Mouse (Mus musculus) E14TG2a.4 (cell line): ENCODE measurements around the gene Fbxl2.
"Not testable (repeated sequence)": the region's sequence is repeated elsewhere in the genome, so short reads cannot be mapped to it uniquely, and the experiment has no call there.

Source experiments
- H3K27me3 ChIP-seq: 2 replicates; pipeline ENCODE4 v1.6.1; 2014; ENCODE audit warnings: low read length, control low read depth; ENCODE audit not compliant: insufficient read depth
- H3K36me3 ChIP-seq: 2 replicates; pipeline ENCODE4 v1.6.1; 2014; ENCODE audit warnings: low read length, control low read depth; ENCODE audit not compliant: insufficient read depth
- H3K4me1 ChIP-seq: replicated peaks from 2 replicates; pipeline ENCODE4 v1.6.1; 2014; ENCODE audit warnings: low read depth, low read length, control low read depth
- H3K4me3 ChIP-seq: replicated peaks from 2 replicates; pipeline ENCODE4 v1.5.1; 2014; ENCODE audit warnings: mild to moderate bottlenecking, low read length
- H3K9me3 ChIP-seq: 2 replicates; pipeline ENCODE4 v1.6.1; 2014; ENCODE audit warnings: low read length, control low read depth
- CTCF ChIP-seq: conservative IDR thresholded peaks from 2 replicates; pipeline ENCODE4 v1.5.1; 2014; ENCODE audit warnings: low read length
- NANOG ChIP-seq: IDR thresholded peaks from 2 replicates; pipeline ENCODE4 v1.6.1; 2014; ENCODE audit warnings: borderline replicate concordance, low read length, mixed read lengths
- POU5F1 ChIP-seq: IDR thresholded peaks from 2 replicates; pipeline ENCODE4 v1.6.1; 2014; ENCODE audit warnings: low read length, borderline replicate concordance

Gene Fbxl2

GRCm38 (mm10) chr9:114046028-114046427, at the start of gene Fbxl2:
Gene Fbxl2, minus strand, starts transcription at chr9:114046191.
- Histone ChIP-seq H3K4me1 (peaks cover 70% of the 10 kb centered on the region), H3K9me3 (peaks cover 6% of the 10 kb centered on the region; the same call in 1 of the 2 replicates), H3K4me3 (peak within 1 kb of the TSS; percentile 83), H3K27me3 (no peaks in the 10 kb centered on the region), H3K36me3 (peaks cover 7% of the 10 kb centered on the region; the same call in 1 of the 2 replicates)
- no peak for TF ChIP-seq CTCF
- peak; percentile 6; the same call in 1 of the 2 replicates for TF ChIP-seq NANOG

GRCm38 (mm10) chr9:114094854-114095253, 48.9 kb upstream of the Fbxl2 start:
- Histone ChIP-seq H3K9me3 (peaks cover 44% of the 10 kb centered on the region), H3K4me3 (no peak overlapping the region), H3K4me1 (peaks cover 10% of the 10 kb centered on the region), H3K27me3 (no peaks in the 10 kb centered on the region), H3K36me3 (peaks cover 4% of the 10 kb centered on the region; the same call in 1 of the 2 replicates)
- TF ChIP-seq NANOG (no peak), POU5F1 (no peak), CTCF (no peak)

- peaks cover 33% of the 10 kb centered on the region for H3K4me1 ChIP-seq
Observed at GRCm38 (mm10) chr9:114092188-114092587, 46.2 kb upstream of the Fbxl2 start.

GRCm38 (mm10) chr9:114088885-114089284, 42.9 kb upstream of the Fbxl2 start:
- peaks cover 58% of the 10 kb centered on the region for H3K4me1 ChIP-seq
- H3K36me3 ChIP-seq, H3K27me3 ChIP-seq, H3K9me3 ChIP-seq, H3K4me3 ChIP-seq: not testable (repeated sequence)

More at GRCm38 (mm10) chr9:114092188-114092587, 46.2 kb upstream of the Fbxl2 start:
- not testable (repeated sequence) for H3K27me3 ChIP-seq, H3K36me3 ChIP-seq, H3K4me3 ChIP-seq
- peaks cover 19% of the 10 kb centered on the region for H3K9me3 ChIP-seq

- no peaks in the 10 kb centered on the region for H3K36me3 ChIP-seq
- TF ChIP-seq POU5F1 (no peak), NANOG (peak; percentile 81; the same call in 1 of the 2 replicates)
- no peaks in the 10 kb centered on the region for H3K9me3 ChIP-seq
- peaks cover 9% of the 10 kb centered on the region for H3K27me3 ChIP-seq
- peaks cover 63% of the 10 kb centered on the region for H3K4me1 ChIP-seq
- 0 out of 2 replicates have a peak overlapping the region, but pooled peaks have one; percentile 20 for H3K4me3 ChIP-seq
Observed at GRCm38 (mm10) chr9:114087106-114087815, 41.3 kb upstream of the Fbxl2 start.

GRCm38 (mm10) chr9:114086422-114086821, 40.4 kb upstream of the Fbxl2 start:
- TF ChIP-seq POU5F1 (no peak), NANOG (no peak), CTCF (no peak)
- no peaks in the 10 kb centered on the region for H3K36me3 ChIP-seq

GRCm38 (mm10) chr9:114073681-114074080, 27.7 kb upstream of the Fbxl2 start:
- Histone ChIP-seq H3K36me3 (no peaks in the 10 kb centered on the region), H3K9me3 (no peaks in the 10 kb centered on the region), H3K27me3 (peaks cover 38% of the 10 kb centered on the region), H3K4me3 (peak overlapping the region; percentile 35), H3K4me1 (peaks cover 11% of the 10 kb centered on the region)
- no peak for TF ChIP-seq NANOG
- TF ChIP-seq POU5F1, result no peak
- TF ChIP-seq CTCF, result no peak

More at GRCm38 (mm10) chr9:114086422-114086821, 40.4 kb upstream of the Fbxl2 start:
- Histone ChIP-seq H3K9me3 (no peaks in the 10 kb centered on the region), H3K4me3 (no peak overlapping the region), H3K4me1 (peaks cover 57% of the 10 kb centered on the region), H3K27me3 (peaks cover 11% of the 10 kb centered on the region)

GRCm38 (mm10) chr9:114069372-114069771, 23.4 kb upstream of the Fbxl2 start:
- peaks cover 24% of the 10 kb centered on the region for H3K27me3 ChIP-seq
- H3K36me3 ChIP-seq, result no peaks in the 10 kb centered on the region
- H3K4me1 ChIP-seq, result peaks cover 20% of the 10 kb centered on the region
- no peak overlapping the region for H3K4me3 ChIP-seq
- TF ChIP-seq NANOG, result no peak
- no peak for TF ChIP-seq CTCF
- no peak for TF ChIP-seq POU5F1
- H3K9me3 ChIP-seq, result peaks cover 6% of the 10 kb centered on the region; the same call in 1 of the 2 replicates

GRCm38 (mm10) chr9:114068494-114069053, 22.6 kb upstream of the Fbxl2 start:
- Histone ChIP-seq H3K4me3 (no peak overlapping the region), H3K27me3 (peaks cover 17% of the 10 kb centered on the region), H3K9me3 (peaks cover 6% of the 10 kb centered on the region; the same call in 1 of the 2 replicates), H3K36me3 (no peaks in the 10 kb centered on the region), H3K4me1 (peaks cover 18% of the 10 kb centered on the region)
- no peak for TF ChIP-seq POU5F1
- TF ChIP-seq NANOG, result no peak
- no peak for TF ChIP-seq CTCF
